Mouse (Mus musculus): Measurements from ENCODE around the gene Clcf1.

DNA sequence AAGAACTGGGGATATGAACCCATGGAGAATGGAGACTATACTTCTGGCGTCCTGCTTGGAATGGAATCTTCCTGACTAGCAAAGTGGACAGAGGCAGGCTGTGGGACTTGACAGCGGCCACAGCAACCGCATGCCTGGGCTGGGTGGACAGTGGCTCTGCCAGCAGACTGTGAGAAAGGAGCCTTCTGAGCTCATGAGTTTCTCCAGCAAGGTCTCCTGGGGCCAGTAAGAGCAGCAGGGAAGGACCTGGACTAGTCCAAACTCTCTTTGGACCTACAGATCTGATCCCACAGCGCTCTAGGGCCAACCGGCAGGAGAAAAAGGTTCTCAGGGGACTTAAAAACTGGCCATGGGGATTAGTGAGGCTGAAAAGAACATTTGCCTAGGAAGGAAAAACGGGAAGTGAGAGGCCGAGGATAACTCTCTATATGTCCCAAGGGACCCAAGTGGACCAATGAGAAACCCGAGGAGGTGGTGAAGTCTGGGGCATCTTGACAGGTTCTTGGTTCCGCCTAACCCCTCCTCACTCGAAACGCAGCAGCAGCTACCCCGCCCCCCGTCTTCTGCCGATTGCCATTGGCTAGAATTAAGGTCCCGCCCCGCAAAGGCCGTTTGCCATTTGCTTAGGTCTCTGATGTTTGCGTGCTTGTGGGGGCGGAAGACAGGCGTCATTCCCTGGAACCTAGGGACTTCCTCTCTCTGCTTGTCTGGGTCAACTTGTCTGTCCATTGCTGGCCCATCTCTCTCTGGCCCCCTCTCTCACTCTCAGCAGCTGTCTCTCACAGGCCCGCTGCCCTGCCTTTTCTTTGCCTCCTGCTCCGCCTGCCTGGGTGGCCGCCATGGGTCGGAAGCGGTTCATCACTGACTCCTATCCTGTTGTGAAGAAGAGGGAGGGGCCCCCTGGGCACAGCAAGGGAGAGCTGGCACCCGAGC lies 17.5 kb downstream of the Clcf1 start, which contains the start of gene Pold4:
- TF ChIP-seq POLR2A (IDR thresholded peaks at IDR 0.05; ENCODE audit: borderline replicate concordance, insufficient read depth, low read length) (peak; percentile 92; the same call in 1 of the 2 replicates), CTCF (IDR thresholded peaks at IDR 0.05; ENCODE audit: borderline replicate concordance, insufficient read depth, low read depth, low read length) (no peak)
